Mouse (Mus musculus) kidney, adult 18-20 months (tissue): Measurements from ENCODE around the gene Mepce.
"Not testable (repeated sequence)": the region's sequence is repeated elsewhere in the genome, so short reads cannot be mapped to it uniquely, and the experiment has no call there.

Experiments
- DNase-seq: peaks from one replicate; pipeline ENCODE4 v3.0.0; 2021

Mepce gene

DNA sequence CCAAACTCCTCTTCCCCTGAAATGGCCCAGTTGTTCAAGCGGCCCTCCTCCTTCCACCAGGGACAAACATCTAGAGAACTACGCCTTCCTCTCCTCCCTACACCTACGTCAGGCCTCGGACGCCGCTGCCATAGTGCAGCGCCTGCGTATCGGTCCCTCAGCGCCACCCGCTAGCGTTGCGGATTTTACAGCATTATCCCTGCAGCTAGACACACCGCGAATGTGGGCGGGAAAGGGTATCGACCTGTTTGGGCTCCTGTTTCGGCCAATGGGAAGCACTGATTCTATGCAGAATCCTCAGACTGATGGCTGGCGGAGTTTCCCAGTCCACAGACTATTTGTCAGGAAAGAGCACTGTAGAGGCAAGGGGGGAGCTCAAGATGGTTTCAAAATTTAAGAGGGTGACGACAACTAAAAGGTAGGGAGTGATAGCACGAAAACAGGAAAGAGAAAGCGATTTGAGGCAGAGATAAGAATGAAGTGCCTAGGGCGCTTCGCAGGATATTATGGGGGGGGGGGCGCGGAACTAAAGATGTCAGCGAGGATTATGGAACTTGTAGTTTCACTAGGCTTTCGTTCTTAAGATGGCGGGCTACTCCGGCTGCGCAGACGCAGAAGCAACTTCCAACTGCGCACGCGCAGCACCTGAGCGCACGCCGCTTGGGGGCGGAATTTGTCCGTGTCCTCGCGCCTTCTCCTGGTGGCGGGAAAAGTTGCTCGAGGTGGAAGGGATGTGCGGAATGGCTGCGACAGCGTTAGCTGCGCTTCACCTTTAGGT lies at the start of gene Mepce, which contains the start of gene Zcwpw1:
TSS of gene Mepce (minus strand) at position 505 of the 778 bp plus-strand sequence.
TSS of gene Zcwpw1 (plus strand) at position 648 of the 778 bp plus-strand sequence.
- peak; percentile 96 for DNase-seq

DNA sequence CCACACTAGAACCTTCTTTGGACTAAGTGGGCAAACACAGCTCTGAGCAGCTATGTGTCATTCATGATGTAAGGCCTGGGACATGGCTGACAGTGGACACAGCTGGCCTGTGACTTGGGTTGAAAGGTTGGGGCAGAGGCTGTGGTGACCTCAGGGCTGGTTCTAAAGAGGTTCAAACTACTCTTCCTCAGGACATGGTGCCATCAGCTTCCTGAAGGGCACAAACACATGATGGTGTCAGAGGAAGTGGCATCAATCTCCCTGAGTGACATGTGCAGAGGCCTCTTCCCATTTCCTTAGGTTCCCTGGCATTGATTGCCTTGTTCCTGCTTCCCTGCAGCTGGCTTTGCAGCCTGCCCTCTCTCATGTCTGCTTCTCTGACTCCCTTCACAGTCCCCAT lies 49.7 kb upstream of the Mepce start:
- not testable (repeated sequence) for DNase-seq

DNA sequence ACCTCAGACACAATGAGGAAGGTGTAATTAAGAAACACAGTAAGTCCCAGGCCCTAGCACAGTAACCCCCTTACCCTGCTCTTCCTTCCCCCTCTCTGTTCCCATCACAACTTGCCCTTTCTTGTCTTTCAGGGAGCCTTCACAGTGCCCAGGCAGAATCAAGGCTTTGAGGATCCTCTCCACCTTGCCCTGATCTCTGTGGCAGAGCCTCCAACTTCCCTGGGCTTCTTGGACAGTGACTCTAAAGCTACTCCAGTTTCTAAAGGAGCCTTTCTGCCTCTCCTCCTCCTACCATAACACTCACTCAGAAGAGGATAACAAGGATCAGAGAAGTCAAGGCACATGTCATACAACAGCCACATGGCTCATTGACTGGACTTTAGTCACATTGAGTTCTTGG lies 49.2 kb upstream of the Mepce start:
- no peak for DNase-seq

DNA sequence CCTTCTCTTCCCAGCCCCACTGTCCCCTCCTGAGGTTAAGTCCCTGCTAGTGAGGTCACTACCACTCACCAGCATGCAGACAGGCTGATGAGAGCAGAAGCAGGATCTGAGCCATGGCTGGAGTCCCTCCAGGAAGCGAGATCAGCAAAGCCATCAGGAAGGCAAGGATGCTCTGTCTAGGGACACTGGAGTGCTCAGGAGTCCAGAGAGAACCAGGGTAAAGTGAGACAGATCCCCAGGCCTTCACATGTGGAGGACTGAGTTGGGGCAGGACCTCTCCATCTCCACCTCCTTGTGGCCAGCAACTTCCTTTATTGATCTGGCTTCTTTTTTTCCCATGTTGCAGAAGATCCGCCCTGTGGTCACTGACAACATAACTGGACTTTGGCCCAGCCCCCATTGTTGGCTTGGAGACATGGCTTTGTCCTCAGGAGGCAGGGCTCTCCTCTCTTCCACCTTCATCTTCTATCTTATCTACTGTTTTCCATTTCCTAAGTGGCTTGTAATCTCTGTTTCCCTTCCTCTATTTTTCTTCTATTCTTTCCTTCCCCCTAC lies 48.6 kb upstream of the Mepce start, which contains the start of gene Pilra:
TSS of gene Pilra (minus strand) at position 316 of the 555 bp plus-strand sequence.
- DNase-seq = not testable (repeated sequence)

DNA sequence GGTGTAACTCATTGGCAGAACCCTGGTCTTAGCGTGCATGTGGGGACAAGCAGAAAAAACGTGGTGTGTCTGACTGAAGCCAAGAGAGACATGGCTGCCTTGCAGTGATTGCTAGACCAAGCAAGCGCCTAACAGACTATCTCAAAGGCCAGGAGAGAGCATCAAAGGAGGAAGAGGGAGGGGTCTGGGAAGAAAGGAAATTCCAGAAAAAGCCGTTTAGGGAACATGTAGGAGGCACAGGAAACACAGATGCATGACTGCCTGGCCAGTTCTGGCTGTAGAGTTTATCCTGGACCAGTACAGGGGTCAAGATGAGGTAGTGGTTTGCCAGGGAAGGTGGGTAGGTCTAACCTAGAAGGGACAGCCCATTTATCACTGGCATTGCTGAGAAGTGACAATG lies 46.0 kb upstream of the Mepce start:
- no peak for DNase-seq

DNA sequence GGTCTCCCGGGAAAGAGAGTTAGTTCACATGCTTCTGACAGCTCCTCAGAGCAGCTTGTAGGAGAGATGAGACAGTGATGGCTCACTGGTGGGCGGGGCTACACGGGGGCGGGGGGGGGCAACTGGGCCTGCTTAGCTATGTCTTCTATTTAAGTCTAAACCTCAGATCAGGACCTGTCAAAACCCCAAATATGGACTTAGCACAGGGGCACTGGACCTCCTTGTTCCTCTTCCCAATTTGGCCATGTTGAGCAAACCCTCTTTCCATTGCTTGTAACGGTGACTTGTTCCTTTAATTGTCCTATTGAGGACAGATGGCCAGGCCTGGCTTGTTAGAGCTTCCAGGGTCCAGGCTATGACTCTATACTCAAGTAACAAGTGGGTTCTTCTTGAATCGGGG lies 44.1 kb upstream of the Mepce start:
- DNase-seq = no peak

DNA sequence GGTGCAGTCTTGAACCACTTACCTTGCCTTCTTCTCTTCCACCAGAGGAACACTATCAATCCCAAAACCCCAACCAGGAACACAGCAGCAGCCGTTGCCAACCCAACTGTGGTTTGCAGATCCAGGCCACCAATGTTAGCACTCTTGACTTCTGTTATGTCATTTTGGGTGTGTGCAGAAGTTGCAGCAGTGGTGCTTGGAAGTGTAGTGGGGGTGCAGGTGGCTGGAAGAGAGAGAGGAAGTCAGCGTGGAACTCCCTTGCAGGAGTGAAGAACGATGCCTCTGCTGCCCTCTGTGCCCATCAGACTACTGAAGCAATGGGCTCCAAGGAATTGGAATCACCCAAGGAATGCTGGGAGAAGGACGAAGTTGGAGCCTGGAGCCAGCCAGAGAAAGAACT lies 43.7 kb upstream of the Mepce start:
- no peak for DNase-seq

DNA sequence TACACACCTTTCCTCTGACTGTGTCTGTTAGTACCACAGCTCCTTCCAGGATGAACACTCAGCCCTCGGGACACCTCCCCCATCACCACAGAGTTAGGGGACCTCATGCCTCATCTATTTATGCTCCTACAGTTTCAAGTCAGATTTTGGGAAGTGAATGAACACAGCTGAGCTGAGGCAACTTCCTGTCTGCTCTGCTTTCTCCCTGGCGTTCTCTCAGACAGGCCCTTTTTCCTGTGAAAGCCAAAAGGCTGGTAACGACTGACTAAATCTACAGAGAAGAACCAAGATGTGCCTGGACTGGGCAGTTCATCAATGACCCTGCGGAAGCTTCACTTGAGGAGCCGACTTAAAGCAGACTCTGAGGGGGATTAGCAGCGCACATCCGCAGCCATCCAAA lies 42.8 kb upstream of the Mepce start:
- DNase-seq = no peak

DNA sequence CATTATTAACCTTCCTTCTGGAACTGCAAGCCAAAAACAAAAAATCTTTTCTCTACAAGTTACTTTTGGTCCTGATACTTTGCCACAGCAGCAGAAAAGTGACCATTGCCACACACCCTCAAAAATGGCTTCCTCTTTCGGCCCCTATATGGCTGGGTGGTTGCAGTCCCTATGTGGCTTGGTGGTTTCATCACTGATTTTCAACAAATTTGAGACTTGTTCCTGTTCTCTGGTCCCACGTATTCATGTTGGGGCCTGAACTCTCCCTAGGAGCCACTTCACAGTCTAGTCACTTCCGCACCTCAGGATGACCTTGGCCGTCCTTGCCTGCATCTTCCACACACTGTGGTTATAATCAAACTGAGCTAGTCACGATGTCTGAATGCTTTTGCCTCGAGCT lies 41.2 kb upstream of the Mepce start:
- DNase-seq = no peak

DNA sequence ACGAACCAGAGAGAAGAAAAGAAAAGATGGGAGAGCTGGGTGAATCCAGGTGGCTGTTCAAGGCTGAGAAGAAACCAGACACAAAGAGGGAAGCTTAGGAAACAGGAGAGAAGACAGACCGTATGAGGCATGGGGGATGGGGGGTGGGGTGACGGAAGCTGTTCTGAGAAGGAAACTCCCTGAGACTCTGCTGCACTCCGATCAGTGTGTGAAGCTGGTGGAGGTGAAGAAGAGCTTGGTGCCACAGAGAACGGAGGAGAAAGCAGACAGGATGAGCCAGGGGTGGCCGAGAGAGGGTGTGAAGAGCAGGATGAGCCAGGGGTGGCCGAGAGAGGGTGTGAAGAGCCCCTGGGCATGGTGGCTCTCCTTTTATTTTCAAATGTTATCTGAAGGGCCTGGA lies 39.0 kb upstream of the Mepce start:
- no peak for DNase-seq

DNA sequence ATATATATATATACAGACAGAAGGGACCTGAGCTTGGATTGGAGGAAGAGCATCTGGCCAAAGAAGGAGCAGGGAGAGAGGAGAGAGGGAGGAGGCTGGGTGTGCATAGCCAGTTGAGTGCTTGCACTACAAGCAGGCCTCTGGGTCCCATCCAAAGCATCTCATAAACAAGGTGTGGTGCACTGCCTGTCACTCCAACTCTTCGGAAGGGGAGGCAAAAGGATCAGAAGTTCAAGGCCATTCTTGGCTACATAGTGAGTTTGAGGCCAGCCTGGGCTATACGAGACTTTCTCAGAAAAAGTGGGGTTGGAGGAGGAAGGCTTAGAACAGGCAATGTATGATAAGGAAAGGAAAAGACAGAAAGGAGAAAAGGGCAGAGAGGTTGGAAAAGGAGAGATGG lies 38.5 kb upstream of the Mepce start:
- no peak for DNase-seq

DNA sequence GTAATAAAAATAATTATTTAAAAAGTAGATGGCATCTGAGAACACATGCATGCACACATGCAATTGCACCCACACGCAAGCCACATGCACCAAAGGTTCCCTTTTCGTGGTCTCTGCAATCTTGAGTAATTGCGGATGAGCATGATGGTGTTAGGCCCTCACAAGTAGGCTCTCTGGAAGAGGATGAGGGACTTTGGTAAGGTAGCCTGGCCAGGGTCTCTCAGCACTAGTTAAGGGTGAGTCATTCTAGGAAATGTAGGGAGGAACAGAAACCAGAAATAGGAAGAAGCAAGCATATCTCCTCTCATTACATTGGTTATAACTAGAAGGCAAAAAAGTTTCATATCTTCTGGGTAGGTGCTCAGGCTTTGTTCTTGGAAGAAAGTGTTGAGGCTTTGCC lies 37.6 kb upstream of the Mepce start:
- DNase-seq = no peak

DNA sequence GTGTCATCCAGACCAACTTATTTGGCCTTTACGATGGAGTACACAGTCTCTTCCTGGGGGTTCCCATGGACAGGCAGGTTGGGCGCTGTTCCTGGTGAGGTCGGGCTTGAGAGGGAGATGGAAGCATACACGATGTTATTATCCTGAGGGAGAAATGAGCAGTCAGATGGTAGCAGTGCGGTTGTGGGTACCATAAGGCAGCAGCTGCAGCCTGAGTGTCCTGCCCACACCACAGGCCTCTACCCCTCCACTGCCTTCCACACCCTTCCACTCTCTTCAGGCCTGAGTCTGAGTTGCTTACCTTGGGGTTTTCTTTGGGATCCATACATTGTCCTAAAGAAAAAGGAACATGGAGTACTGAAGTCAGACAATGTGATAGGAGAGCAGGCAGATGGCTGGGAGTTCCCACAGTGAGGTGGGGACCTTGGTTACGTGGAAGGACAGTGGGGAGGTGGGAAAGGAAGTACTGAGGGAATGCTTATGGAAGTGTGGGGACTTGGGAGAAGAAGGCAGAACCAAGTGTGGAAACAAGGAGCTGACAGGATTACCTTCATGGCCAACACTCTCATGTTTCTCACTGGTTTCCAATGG lies 36.1 kb upstream of the Mepce start:
- DNase-seq = no peak

DNA sequence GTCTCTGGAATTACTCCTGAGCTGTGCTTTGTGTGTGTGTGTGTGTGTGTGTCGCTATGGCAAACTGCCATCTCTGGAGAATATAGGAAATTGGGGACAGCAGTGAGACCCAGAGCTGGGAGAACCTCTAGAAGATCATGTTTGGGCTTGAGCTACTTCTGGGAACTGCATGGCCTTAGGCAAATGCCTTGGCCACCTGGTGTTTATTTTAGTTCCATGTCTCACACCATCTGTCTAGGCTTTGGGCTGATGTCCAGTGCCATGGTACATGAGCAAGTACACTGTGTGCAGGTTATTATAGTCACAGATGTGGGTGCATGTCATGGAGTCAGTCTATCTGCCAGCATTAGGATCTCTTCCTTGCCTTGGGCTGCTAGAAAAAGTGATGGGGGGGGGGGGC lies 35.1 kb upstream of the Mepce start:
- DNase-seq = no peak

DNA sequence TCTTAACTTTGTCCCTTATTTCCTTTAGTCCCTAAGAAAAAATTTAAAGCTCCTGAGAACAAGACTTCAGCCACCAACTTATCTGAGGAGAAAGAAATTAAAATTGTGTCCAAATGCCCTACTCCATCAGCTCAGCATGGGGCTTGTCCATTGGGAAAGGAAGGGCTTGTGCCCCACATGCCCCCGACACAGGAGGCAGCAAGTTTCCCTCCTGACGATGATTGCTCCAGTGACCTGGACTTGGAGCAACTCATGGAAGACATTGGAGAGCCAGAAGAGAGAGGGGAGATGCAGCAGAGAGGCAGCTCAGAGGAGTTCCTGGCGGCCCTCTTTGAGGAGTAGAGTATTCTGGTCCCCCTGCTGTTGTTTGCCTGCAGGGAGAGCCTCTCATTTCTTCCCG lies 34.7 kb upstream of the Mepce start:
- no peak for DNase-seq

DNA sequence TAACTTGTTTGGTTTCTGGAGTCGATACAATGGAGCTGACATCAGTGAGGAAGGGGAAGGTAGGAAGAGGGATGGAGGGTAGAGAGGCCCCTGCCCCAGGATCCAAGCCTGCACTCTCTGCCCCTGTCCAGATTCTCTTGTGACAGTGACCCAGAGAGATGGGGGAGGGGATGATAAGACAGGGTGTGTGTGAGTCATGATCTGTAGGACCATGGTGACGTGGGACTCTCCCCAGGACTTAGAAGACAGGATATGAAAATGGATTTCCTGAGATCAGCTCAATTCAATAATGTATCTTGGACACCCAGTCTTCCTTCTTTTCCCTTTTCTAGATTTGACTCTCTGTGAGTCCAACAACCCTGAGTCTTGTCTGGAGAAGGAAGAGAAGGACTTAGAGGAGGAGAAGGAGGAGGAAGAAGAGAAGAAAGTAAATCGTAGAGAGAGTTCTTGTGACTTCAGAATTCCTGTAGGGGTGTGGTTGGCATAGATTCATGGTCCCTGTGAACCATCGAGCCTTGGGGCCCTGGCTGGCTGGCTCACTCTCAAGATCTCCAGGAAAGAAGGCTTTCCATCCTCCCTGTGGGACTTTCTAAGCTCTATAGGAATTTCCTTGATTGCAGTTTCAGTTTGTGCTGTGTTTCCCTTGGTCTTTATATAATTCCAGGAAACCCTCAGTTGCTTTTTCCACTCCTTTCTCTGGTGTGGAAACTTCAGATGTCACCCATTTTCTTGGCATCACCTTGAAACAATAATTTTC lies 30.2 kb upstream of the Mepce start:
- DNase-seq = no peak

DNA sequence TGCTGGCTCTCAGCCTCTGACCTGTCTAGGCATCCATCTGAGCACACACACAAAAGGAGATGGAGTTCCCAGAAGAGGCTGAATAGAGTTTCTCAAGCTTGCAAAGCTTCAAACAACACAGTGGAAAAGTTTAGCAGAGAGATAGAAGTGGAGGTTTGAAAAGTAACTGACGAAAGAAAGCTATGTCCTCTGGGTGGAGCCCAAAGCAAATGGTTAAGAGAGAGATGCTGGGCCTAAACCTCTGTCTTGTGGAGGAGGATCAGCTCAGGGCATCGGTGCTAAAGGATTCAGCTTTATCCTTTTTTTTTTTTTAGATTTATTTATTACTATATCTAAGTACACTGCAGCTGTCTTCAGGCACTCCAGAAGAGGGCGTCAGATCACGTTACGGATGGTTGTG lies 20.9 kb upstream of the Mepce start:
- no peak for DNase-seq

DNA sequence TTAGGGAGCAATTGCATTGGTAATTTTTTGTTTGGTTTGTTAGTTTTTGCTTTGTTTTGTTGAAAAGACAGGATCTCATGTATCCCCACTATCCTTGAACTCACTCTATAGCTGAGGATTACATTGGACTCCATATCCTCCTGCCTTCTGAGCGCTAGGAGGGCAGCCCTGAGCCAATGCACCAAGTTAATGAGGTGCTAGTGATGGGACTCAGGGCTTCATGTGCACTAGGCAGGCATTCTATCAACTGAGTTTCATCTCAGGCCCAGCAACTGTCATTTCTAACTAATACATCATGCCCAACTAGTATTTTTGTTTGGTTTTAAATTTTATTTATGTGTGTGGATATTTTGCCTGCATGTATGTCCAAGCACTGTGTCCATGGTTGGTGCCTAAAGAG lies 18.7 kb upstream of the Mepce start:
- no peak for DNase-seq

DNA sequence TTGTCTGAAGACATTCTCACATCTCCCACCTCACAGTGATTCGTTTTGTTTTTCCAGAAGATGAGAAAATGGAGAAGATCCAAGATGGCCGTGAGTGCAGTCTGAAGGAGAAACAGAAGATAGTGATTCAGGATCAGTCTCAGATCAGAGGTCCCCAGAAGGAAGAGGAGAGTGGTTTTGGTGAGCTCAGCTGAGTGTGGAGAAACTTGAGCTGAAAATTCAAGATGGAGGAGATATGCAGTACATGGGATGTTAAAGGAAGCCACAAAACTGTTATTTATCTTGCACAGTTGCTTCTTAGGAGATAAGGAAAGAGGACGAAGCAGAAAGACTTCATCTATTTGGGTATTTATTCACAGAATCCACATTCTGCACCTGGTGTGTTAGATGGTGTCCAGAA lies 13.5 kb upstream of the Mepce start:
- DNase-seq = no peak

DNA sequence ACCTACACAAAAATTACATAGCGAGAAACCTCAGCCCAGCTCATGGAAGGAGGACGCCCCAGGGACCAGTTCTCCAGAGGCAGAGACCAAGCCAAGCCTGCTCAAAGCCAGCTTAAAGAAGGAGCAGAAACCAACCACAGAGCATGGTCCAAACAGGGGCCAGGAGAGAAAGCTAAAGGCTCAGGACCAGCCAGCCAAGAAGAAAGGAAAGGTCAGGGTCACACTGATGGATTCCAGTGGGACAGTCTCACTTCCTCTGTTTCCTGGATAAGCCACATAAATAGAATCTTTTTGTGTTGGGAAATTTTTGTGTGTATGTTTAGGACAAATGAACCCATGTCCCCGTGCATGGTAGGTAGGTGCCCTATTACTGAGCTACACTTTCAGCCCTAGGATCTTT lies 9.2 kb upstream of the Mepce start:
- DNase-seq = no peak

DNA sequence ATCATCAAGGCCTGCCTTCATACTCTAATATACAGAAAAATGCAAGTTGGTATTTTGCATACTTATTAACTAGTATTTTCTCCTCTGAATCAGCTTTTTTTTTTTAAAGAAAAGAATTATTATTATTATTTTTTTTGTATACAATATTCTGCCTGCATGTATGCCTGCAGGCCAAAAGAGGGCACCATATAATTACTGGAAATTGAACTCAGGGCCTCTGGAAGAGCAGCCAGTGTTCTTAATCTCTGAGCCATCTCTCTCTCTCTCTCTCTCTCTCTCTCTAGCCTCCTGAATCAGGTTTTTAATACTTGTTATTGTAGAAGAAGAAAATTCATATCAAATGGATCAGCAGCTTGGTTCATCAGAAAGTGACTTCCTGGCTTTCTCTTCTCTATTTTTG lies 4.1 kb upstream of the Mepce start:
- DNase-seq = no peak

DNA sequence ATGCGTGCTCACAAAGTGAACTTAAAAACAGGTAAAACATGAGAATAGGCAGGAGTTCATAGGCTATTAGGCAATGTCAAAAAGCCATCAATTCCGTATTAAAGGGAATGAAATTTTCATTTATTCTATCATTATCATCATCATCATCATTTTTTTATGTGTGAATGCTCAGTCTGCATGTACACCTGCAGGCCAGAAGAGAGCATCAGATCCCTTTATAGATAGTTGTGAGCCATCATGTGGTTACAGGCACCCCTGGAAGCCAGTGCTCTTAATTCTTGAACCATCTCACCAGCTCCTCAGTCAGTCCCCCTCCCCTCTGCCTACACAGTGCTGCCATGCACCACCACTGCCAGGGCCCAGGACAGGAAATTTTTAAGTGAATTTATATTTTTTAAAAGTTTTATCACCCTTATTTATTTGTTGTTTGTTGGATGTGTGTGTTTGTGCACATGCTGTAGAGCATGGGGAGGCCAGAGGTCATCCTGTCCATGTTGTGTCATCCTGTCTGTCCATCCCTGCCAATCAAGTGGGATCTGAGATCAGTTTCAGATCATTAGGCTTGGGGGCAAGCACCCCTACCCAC lies 1.6 kb upstream of the Mepce start:
- no peak for DNase-seq

DNA sequence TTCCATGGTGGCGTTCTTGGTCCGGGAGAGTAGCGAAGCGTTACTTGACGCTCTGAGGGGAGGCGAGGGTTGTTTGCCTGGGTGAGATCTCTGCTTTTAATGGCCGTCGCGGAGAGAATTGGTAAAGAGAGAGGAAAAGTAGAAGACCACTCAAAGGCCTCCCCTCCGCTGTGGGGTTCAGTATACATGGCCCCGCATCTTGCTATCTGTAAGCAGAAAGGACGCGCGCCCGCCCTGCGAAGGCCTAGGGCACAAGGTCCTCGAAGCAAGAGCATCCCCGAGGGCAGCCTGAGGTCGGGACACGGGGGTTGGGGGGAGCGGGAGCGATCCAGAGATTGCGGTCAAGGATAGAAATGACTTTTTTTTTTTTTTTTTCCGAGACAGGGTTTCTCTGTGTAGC lies 716 bp upstream of the Mepce start:
- no peak for DNase-seq
